Mouse (Mus musculus) embryonic facial prominence, embryonic 15.5 days (tissue): ENCODE results near the gene Wars. TPM values are rescaled to one million over a fixed set of nuclear protein-coding genes. Genes with fewer than 3 reads are reported as not detected.

Experiments used
- ATAC-seq: fragments of 200-750 bp; cut with Nextera tagmentation; 2 replicates; pipeline ENCODE4 v1.8.0; 2017; ENCODE audit warnings: low read depth, moderate TSS enrichment; ENCODE audit not compliant: insufficient number of reproducible peaks, low FRiP score, low TSS enrichment
- H3K27ac ChIP-seq: fragments of 300-500 bp; sonication (generic); replicated peaks from 2 replicates; pipeline ENCODE4 v1.5.1; 2015; ENCODE audit warnings: mild to moderate bottlenecking, inconsistent platforms
- H3K27me3 ChIP-seq: fragments of 300-500 bp; sonication (generic); 2 replicates; pipeline ENCODE4 v1.6.1; 2015; ENCODE audit warnings: inconsistent platforms
- H3K36me3 ChIP-seq: fragments of 300-500 bp; sonication (generic); 2 replicates; pipeline ENCODE4 v1.6.1; 2015; ENCODE audit warnings: mild to moderate bottlenecking, inconsistent platforms
- H3K4me1 ChIP-seq: fragments of 300-500 bp; sonication (generic); 2 replicates; pipeline ENCODE4 v1.6.1; 2015; ENCODE audit warnings: inconsistent platforms
- H3K4me2 ChIP-seq: fragments of 300-500 bp; sonication (generic); replicated peaks from 2 replicates; pipeline ENCODE4 v1.6.1; 2015; ENCODE audit warnings: mild to moderate bottlenecking, inconsistent platforms
- H3K4me3 ChIP-seq: fragments of 300-500 bp; sonication (generic); replicated peaks from 2 replicates; pipeline ENCODE4 v1.5.1; 2015; ENCODE audit warnings: mild to moderate bottlenecking, inconsistent platforms
- H3K9ac ChIP-seq: fragments of 300-500 bp; sonication (generic); 2 replicates; pipeline ENCODE4 v1.6.1; 2015; ENCODE audit warnings: inconsistent platforms
- H3K9me3 ChIP-seq: fragments of 300-500 bp; sonication (generic); replicated peaks from 2 replicates; pipeline ENCODE4 v1.6.1; 2016; ENCODE audit warnings: inconsistent platforms
- WGBS: fragments of 180-500 bp; shearing (Covaris S2); methylation state at CpG from one replicate; pipeline ENCODE4 v1.1.7; 2015; 5-methylcytosine and 5-hydroxymethylcytosine counted together
- polyA plus RNA-seq: library from polyadenylated mRNA; unstranded; fragments of >200 nt; fragmentation: Nextera tagmentation; extraction: Ambion mirVana; gene quantifications from 2 replicates; pipeline ENCODE4 v1.2.1, GENCODE M21; 2015

The Wars gene
- polyA plus RNA-seq, result 62.9 and 65.8 TPM in 2 replicates

DNA sequence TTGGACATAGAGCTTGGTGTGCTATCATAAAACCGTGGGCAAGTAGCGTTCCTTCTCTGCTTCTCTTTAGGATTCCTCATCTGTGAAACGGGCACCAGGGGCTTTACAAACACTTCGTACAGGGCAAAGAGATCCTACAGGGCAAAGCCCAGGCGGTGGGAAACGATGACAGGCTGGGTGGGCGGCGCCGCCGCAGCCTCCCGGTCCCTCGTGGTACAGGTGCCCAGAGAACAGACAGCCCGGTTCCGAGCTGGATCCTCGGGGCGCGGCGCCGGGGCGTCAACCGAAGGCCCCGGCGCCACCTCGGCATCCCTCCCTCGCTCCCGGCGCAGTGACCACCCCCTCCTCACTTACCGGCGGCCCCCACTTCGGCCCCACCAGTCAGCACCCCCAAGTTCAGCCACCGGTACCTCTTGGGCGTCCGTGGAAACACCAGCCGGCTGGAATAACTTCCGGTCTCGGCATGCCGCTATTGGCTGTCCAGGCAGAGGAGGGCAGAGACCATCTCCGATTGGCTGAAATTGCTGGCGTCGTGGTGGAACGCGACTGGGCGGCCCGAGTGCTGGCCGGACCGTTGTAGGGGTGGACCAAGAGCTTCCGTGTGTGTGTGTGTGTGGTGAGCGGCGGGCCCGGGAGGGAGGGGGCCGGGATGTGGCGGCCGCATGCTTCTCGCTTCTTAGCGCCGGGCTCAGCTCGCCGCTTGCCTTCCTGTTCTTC lies at the start of gene Wars:
Gene Wars, minus strand, starts transcription at position 460 of the 717 bp plus-strand sequence.
- H3K9ac ChIP-seq, result peak within 1 kb of the TSS; percentile 69
- peaks cover 21% of the 10 kb centered on the region for H3K4me1 ChIP-seq
- under 1% methylated on average over 58 of the region's 58 CpGs for WGBS
- H3K27ac ChIP-seq, result no peak within 1 kb of the TSS
- ATAC-seq, result peak; percentile 100
- peak within 1 kb of the TSS; percentile 87 for H3K4me3 ChIP-seq
- H3K9me3 ChIP-seq, result no peaks in the 10 kb centered on the region
- H3K36me3 ChIP-seq, result peaks cover 8% of the 10 kb centered on the region; the same call in 1 of the 2 replicates
- no peaks in the 10 kb centered on the region for H3K27me3 ChIP-seq
- H3K4me2 ChIP-seq, result peak within 1 kb of the TSS; percentile 76

DNA sequence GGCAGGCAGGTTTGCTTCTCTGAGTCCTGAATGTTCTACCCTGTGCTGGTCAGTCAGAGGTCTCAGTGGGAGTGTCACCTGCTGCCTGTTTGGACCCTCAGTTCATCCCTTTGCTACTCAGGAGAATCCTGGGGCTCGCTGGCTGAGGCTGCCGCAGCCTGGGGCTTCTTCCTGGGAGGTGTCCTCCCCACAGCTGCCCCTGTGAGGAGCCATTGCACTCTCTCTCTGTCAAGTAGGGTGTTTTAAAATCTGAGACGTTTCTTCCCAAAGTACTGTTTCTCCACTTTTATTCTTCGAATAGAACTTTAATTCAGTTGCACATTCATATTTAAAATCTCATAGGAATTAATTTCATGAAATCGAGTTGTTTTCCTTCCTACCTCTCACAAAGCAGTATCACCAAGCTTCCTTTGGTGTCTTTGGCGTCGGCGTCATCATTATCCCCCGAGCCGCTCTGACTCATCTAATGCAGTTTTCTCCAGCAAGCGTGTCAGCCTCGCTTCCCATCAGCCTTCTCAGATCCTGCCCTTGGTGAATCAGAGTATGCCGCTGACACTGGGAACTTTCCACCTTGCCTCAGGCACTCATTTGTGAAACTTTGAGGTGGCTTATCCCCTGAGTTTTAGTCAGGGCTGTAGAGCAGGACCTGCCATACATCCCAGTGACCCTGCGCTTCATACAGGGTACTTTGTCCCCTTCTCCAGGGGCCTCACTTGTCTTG lies 48.4 kb upstream of the Wars start:
- no peak overlapping the region for H3K4me2 ChIP-seq
- no peaks in the 10 kb centered on the region for H3K27me3 ChIP-seq
- H3K4me1 ChIP-seq, result 0 out of 2 replicates have a peak, but pooled peaks cover 2% of the 10 kb centered on the region
- H3K36me3 ChIP-seq, result no peaks in the 10 kb centered on the region
- H3K27ac ChIP-seq, result no peak overlapping the region
- 65% methylated on average over 14 of the region's 14 CpGs for WGBS
- ATAC-seq, result 0 out of 2 replicates have a peak, but pooled peaks have one; percentile 15
- no peak overlapping the region for H3K4me3 ChIP-seq
- H3K9ac ChIP-seq, result no peak overlapping the region
- H3K9me3 ChIP-seq, result no peaks in the 10 kb centered on the region

DNA sequence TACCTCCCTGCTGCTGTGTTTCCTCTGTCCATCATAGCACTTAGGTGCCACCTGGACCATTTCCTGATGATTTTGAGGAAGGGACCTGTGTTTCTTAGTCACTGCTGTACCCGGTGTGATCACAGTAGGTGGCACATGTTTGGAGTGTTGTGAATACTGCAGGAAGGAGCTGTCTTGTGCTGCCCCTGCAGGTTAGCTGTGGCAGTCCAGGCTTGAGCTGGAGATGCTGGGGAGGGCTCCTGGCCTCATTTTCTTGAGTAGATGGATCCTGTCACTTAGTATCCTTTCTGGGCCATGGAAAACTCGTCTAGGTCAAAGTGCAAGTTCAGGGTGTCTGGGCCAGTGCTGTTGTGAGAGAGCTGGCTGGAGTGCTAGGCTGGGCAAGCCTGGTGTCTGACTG lies 47.3 kb upstream of the Wars start:
- no peak overlapping the region for H3K27ac ChIP-seq
- H3K9me3 ChIP-seq, result no peaks in the 10 kb centered on the region
- no peak overlapping the region for H3K9ac ChIP-seq
- 68% methylated on average over 2 of the region's 2 CpGs for WGBS
- no peaks in the 10 kb centered on the region for H3K36me3 ChIP-seq
- H3K27me3 ChIP-seq, result no peaks in the 10 kb centered on the region
- no peak overlapping the region for H3K4me2 ChIP-seq
- peaks cover 8% of the 10 kb centered on the region; the same call in 1 of the 2 replicates for H3K4me1 ChIP-seq
- no peak overlapping the region for H3K4me3 ChIP-seq
- ATAC-seq, result no peak

DNA sequence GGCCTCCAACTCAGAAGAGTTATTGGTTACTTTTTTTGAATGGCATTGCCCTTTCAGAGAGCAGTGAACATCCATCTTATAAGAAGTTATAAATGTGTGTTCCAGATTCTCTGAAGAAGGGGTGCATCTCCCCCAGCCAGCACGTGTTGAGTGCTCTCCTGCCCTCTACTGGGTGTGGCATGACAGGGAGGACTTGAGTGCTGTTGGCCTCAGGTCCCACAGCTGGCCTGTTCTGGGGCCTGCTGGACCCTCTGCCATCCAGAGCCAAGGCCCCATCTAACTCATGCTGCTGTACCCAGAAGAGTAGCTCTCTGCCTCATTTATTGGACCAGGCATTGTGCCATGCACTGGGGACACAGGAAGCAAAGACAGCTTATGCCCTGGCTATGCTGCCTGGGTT lies 46.3 kb upstream of the Wars start:
- peaks cover 8% of the 10 kb centered on the region; the same call in 1 of the 2 replicates for H3K4me1 ChIP-seq
- no peak overlapping the region for H3K9ac ChIP-seq
- H3K4me2 ChIP-seq, result no peak overlapping the region
- H3K36me3 ChIP-seq, result no peaks in the 10 kb centered on the region
- H3K27ac ChIP-seq, result no peak overlapping the region
- no peak for ATAC-seq
- no peaks in the 10 kb centered on the region for H3K27me3 ChIP-seq
- no peaks in the 10 kb centered on the region for H3K9me3 ChIP-seq
- H3K4me3 ChIP-seq, result no peak overlapping the region
- 33% methylated on average over 1 of the region's 1 CpGs for WGBS

- H3K9me3 ChIP-seq, result no peaks in the 10 kb centered on the region
- no peaks in the 10 kb centered on the region for H3K36me3 ChIP-seq
- H3K9ac ChIP-seq, result no peak overlapping the region
- 70% methylated on average over 9 of the region's 9 CpGs for WGBS
- no peak overlapping the region for H3K27ac ChIP-seq
- H3K4me2 ChIP-seq, result no peak overlapping the region
- no peak for ATAC-seq
- H3K4me1 ChIP-seq, result peaks cover 10% of the 10 kb centered on the region
- no peaks in the 10 kb centered on the region for H3K27me3 ChIP-seq
- no peak overlapping the region for H3K4me3 ChIP-seq
Observed at GRCm38 (mm10) chr12:108939317-108939716, 45.3 kb upstream of the Wars start.

DNA sequence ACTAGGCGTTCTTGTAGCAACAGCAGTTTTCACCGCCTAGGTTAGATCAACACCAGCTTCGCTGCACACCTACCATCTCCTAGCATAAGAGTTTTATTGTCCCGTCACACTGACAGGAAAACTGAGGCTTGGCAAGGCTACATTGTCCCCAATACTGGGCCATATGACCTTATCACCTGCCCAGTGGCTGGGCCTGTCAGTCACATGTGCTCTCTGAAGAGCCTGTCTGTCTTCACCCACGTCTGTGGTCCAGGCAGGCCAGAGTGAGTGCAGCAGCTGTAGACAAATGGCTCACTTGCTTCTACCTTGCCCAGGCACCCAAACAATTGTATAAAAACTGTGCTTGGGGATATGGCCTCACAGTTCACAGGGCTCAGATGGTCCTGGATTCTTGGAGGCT lies 44.9 kb upstream of the Wars start:
- whole genome bisulfite sequencing, result 83% methylated on average over 5 of the region's 5 CpGs
- H3K27ac ChIP-seq, result no peak overlapping the region
- no peaks in the 10 kb centered on the region for H3K27me3 ChIP-seq
- H3K9me3 ChIP-seq, result no peaks in the 10 kb centered on the region
- no peak for ATAC-seq
- no peak overlapping the region for H3K9ac ChIP-seq
- no peak overlapping the region for H3K4me3 ChIP-seq
- H3K4me2 ChIP-seq, result no peak overlapping the region
- peaks cover 14% of the 10 kb centered on the region for H3K4me1 ChIP-seq
- H3K36me3 ChIP-seq, result no peaks in the 10 kb centered on the region

DNA sequence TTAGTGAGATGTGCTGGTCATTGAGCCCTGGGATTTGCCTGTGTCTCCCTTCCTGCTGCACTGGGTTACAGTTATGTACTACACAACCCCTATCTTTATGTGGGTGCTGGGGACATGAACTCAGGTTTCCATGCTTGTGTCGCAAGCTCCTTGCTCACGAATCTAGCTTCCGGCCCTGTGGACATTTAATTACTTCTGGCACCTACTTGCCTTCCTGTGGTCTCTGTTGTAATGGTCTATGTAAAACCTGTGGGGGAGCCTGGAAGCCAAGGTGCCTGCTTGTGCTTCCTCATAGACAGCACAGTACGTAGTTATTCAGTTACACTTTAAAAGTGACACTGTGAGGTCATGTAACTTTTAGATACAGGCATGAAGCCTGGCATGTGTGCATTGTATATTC lies 43.5 kb upstream of the Wars start:
- WGBS, result 79% methylated on average over 4 of the region's 4 CpGs

DNA sequence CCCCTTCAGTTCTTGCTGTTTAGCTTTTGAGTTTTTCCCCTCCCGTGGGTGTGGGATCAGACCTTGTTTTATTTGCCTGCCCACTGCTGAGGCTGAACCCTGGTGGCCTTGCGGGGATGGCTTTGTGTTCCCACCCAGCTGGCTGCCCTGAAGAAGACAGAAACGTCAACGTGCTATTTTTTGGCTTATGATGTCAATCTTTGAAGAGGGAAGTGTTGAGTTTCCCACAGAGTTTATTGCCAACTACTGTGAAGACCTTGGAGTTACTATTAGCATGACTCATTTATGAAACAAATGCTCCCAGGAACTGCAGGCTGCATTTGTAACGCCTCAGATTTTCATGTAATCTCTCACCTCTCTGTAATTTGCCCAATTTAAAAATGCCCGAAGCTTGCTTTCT lies 42.9 kb upstream of the Wars start:
- H3K4me1 ChIP-seq, result peaks cover 25% of the 10 kb centered on the region
- no peak overlapping the region for H3K4me2 ChIP-seq
- no peaks in the 10 kb centered on the region for H3K36me3 ChIP-seq
- no peak overlapping the region for H3K4me3 ChIP-seq
- WGBS, result 47% methylated on average over 6 of the region's 6 CpGs
- H3K27ac ChIP-seq, result 0 out of 2 replicates have a peak overlapping the region, but pooled peaks have one; percentile 39
- H3K27me3 ChIP-seq, result no peaks in the 10 kb centered on the region
- no peaks in the 10 kb centered on the region for H3K9me3 ChIP-seq
- peak; percentile 31; the same call in 1 of the 2 replicates for ATAC-seq
- no peak overlapping the region for H3K9ac ChIP-seq

More for the DNA sequence above, 43.5 kb upstream of the Wars start:
- Histone ChIP-seq H3K27ac (no peak overlapping the region), H3K9me3 (no peaks in the 10 kb centered on the region), H3K4me2 (no peak overlapping the region), H3K4me1 (peaks cover 22% of the 10 kb centered on the region), H3K9ac (no peak overlapping the region), H3K27me3 (no peaks in the 10 kb centered on the region), H3K36me3 (no peaks in the 10 kb centered on the region), H3K4me3 (no peak overlapping the region)
- ATAC-seq, result no peak

- no peak overlapping the region for H3K9ac ChIP-seq
- WGBS, result 47% methylated on average over 6 of the region's 6 CpGs
- H3K27me3 ChIP-seq, result no peaks in the 10 kb centered on the region
- no peaks in the 10 kb centered on the region for H3K36me3 ChIP-seq
- no peak overlapping the region for H3K4me3 ChIP-seq
- H3K4me1 ChIP-seq, result peaks cover 31% of the 10 kb centered on the region
- no peak overlapping the region for H3K4me2 ChIP-seq
- no peaks in the 10 kb centered on the region for H3K9me3 ChIP-seq
- no peak for ATAC-seq
- H3K27ac ChIP-seq, result no peak overlapping the region
Observed at GRCm38 (mm10) chr12:108934231-108934630, 40.3 kb upstream of the Wars start.

DNA sequence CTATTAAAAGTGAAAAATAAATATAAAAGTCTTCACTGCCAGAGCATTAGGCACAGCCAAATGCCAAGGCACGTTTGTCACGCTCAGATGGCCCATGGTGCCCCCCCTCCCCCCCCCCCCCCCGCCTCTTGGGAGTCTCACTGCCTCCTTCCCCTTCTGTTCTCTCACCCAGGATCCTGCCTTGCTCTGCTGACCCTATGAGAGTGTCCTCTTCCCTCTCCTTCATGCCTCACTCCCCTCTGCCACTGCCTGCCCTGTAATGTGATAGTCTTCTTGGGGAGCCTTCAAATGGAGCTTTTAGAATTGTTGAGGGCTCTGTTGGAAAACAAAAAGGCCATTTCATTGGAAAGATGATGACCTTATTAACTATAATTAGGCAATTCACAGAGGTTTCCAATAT lies 38.1 kb upstream of the Wars start:
- no peak for ATAC-seq
- Histone ChIP-seq H3K27me3 (no peaks in the 10 kb centered on the region), H3K4me1 (peaks cover 31% of the 10 kb centered on the region), H3K27ac (no peak overlapping the region), H3K9ac (no peak overlapping the region), H3K4me2 (no peak overlapping the region), H3K9me3 (no peaks in the 10 kb centered on the region), H3K36me3 (no peaks in the 10 kb centered on the region), H3K4me3 (no peak overlapping the region)
- WGBS, result 29% methylated on average over 2 of the region's 3 CpGs

GRCm38 (mm10) chr12:108931341-108932053 lies 37.5 kb upstream of the Wars start:
- H3K4me2 ChIP-seq, result no peak overlapping the region
- ATAC-seq, result no peak
- no peak overlapping the region for H3K9ac ChIP-seq
- H3K4me3 ChIP-seq, result no peak overlapping the region
- no peaks in the 10 kb centered on the region for H3K9me3 ChIP-seq
- 64% methylated on average over 7 of the region's 7 CpGs for WGBS
- H3K27ac ChIP-seq, result no peak overlapping the region
- peaks cover 26% of the 10 kb centered on the region for H3K4me1 ChIP-seq
- no peaks in the 10 kb centered on the region for H3K27me3 ChIP-seq
- H3K36me3 ChIP-seq, result no peaks in the 10 kb centered on the region
